Mouse (Mus musculus) neural tube, embryonic 13.5 days (tissue): Measurements from ENCODE around the gene Mlec. TPM values are rescaled to one million over a fixed set of nuclear protein-coding genes. Genes with fewer than 3 reads are reported as not detected.
"Not testable (repeated sequence)": the region's sequence is repeated elsewhere in the genome, so short reads cannot be mapped to it uniquely, and the experiment has no call there.

Source experiments
- ATAC-seq: fragments of 200-750 bp; cut with Nextera tagmentation; 2 replicates; pipeline ENCODE4 v1.8.0; 2017; ENCODE audit warnings: low read depth, mild to moderate bottlenecking, moderate TSS enrichment, moderate library complexity
- H3K27ac ChIP-seq: fragments of 300-500 bp; sonication (generic); replicated peaks from 2 replicates; pipeline ENCODE4 v1.5.1; 2015; ENCODE audit warnings: moderate library complexity, mild to moderate bottlenecking, inconsistent platforms
- H3K27me3 ChIP-seq: fragments of 300-500 bp; sonication (generic); 2 replicates; pipeline ENCODE4 v1.6.1; 2015; ENCODE audit warnings: mild to moderate bottlenecking, inconsistent platforms
- H3K36me3 ChIP-seq: fragments of 300-500 bp; sonication (generic); 2 replicates; pipeline ENCODE4 v1.6.1; 2015; ENCODE audit warnings: mild to moderate bottlenecking, inconsistent platforms
- H3K4me1 ChIP-seq: fragments of 300-500 bp; sonication (generic); replicated peaks from 2 replicates; pipeline ENCODE4 v1.6.1; 2015; ENCODE audit warnings: inconsistent platforms
- H3K4me2 ChIP-seq: fragments of 300-500 bp; sonication (generic); 2 replicates; pipeline ENCODE4 v1.6.1; 2015; ENCODE audit warnings: inconsistent platforms, mild to moderate bottlenecking, moderate library complexity
- H3K4me3 ChIP-seq: fragments of 300-500 bp; sonication (generic); 2 replicates; pipeline ENCODE4 v1.5.1; 2015; ENCODE audit warnings: mild to moderate bottlenecking, inconsistent platforms
- H3K9ac ChIP-seq: fragments of 300-500 bp; sonication (generic); 2 replicates; pipeline ENCODE4 v1.6.1; 2015; ENCODE audit warnings: moderate library complexity, mild to moderate bottlenecking, inconsistent platforms
- H3K9me3 ChIP-seq: fragments of 300-500 bp; sonication (generic); 2 replicates; pipeline ENCODE4 v1.6.1; 2016; ENCODE audit warnings: inconsistent platforms
- WGBS: fragments of 180-500 bp; shearing (Covaris S2); methylation state at CpG from one replicate; pipeline ENCODE4 v1.1.7; 2015; 5-methylcytosine and 5-hydroxymethylcytosine counted together
- polyA plus RNA-seq: library from polyadenylated mRNA; unstranded; fragments of >200 nt; fragmentation: Nextera tagmentation; extraction: Ambion mirVana; gene quantifications from 2 replicates; pipeline ENCODE4 v1.2.1, GENCODE M21; 2015

Gene Mlec
- polyA plus RNA-seq, 1 experiment from 2014 or later: 33.5 TPM

DNA sequence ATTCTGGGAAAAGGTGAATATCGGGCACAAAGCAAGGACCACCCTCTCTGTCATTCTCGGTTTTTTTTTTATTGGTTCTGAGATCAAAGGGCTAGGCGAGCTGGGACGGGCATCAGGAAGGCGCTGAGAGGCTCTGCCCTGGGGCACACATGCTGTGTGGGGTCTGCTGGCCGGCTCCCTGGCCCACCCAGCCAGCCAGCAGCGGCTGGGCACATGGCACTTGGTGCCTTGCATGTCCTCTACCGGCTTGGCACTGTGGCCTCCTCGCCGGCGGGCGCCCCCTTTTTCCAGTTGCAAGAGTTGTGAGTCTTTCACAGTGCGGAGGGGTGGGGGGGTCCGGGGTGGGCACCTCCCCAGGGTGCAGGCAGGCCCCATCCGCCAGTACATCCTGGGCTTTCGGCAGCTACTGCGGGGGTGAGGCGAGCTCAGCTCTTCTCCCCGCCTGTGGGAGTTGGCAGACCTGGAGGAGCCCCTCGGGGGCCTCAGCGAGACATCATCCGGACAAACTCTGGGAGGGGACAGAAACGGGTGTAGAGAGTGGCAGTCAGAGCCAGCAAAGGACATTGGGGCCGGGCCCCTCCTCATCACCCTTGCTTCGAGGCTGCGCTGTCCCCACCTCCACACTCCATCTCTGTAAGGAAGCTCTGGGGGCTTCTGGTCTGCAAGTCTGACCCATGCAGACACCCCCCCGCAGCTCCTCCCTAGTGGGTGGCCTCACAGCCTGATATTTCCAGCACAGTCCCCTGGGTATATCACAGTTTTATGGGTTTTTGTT is 10.8 kb upstream of the Mlec start:
- no peak overlapping the region for H3K4me2 ChIP-seq
- H3K36me3 ChIP-seq: peaks cover 27% of the 10 kb centered on the region
- peaks cover 5% of the 10 kb centered on the region for H3K4me1 ChIP-seq
- H3K9me3 ChIP-seq: no peaks in the 10 kb centered on the region
- 34% methylated on average over 27 of the region's 27 CpGs for WGBS
- no peak for ATAC-seq
- H3K27ac ChIP-seq: no peak overlapping the region
- no peak overlapping the region for H3K9ac ChIP-seq
- no peak overlapping the region for H3K4me3 ChIP-seq
- H3K27me3 ChIP-seq: no peaks in the 10 kb centered on the region

DNA sequence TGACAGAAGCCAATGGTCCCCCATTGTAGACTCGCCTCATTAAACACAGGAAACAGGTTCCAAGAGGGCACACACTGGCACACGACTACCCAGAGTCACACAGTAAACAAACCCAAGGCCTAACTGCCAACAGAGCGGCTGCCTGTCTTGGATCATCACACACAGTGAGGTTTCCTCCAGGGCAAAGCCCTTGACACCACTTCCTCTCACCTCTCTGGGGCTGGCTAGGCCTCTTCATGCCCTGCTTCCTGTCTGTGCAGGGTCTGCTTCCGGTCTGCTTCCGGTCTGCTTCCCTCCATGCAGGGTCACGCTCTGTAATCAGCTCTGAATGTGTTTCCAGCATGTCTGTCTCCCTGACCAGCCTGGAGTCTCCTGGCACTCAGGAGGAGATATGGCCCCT is 9.4 kb upstream of the Mlec start:
- H3K9me3 ChIP-seq: no peaks in the 10 kb centered on the region
- no peak overlapping the region for H3K9ac ChIP-seq
- peaks cover 21% of the 10 kb centered on the region for H3K36me3 ChIP-seq
- peaks cover 5% of the 10 kb centered on the region for H3K4me1 ChIP-seq
- H3K27me3 ChIP-seq: no peaks in the 10 kb centered on the region
- H3K4me2 ChIP-seq: no peak overlapping the region
- no peak overlapping the region for H3K27ac ChIP-seq
- no peak overlapping the region for H3K4me3 ChIP-seq
- ATAC-seq: no peak
- WGBS: 71% methylated on average over 6 of the region's 6 CpGs

DNA sequence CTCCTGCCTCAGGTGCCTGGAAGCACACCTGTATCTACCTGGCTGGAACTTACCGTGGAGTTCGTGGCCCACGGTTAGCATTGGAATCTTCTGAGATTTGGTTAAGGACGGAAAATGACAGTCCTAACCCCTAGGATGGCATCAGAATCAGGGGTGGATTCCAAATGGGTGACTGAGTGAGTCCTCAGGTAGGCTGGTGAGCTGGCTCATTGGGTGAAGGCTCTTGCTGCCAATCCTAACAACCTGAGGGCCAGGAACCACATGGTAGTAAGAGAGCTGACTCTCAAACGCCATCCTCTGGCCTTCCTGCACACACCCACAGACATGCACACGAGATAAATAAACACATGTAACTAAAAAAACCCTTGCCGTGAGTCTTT is 8.8 kb upstream of the Mlec start:
- no peak overlapping the region for H3K4me2 ChIP-seq
- no peak for ATAC-seq
- H3K36me3 ChIP-seq: peaks cover 15% of the 10 kb centered on the region
- H3K4me1 ChIP-seq: peaks cover 5% of the 10 kb centered on the region
- no peak overlapping the region for H3K9ac ChIP-seq
- WGBS: 83% methylated on average over 7 of the region's 7 CpGs
- H3K4me3 ChIP-seq: no peak overlapping the region
- no peak overlapping the region for H3K27ac ChIP-seq
- no peaks in the 10 kb centered on the region for H3K9me3 ChIP-seq
- H3K27me3 ChIP-seq: no peaks in the 10 kb centered on the region

DNA sequence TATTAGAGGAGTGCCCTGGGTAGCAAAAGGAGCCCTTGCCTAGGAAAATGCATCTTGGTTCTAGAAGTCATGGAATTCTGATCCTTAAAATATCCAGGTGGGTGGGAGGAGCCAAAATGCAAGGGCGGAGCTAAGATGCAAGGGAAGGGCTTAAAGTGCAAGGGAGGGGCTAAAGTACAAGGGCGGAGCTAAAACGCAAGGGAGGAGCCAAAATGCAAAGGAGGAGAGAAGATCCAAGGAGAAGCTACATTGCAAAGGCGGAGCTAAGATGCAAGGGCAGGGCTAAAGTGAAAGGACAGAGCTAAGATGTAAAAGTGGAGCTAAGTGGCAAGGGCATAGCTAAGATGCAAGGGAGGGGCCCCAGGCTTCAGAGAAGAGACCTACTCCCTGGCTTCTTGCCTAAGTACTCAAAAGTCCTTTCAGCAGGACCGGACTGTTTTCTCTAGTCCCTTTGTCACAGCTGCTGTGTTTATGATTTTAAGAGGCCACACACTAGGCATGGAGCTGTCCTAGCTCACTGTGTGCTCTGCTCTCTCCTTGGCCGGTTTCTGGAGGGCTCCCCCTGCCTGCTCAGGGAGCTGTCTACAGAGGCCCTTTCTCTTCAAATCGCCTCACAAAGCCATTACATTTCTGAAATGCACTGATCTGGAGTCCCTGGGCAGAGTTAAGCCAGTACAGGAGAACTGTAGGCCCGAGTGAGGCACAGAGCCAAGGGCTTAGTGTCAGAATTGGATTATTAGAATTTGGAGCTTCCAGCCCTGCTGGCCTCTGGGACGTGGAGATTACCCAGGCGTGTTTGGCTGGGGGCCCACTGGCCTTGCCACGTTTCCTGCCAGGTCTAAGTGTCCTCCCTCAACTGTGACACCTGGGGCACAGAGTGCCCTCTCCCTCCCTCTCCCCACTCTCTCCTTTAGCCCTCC is 8.2 kb upstream of the Mlec start:
- Histone ChIP-seq H3K4me2 (no peak overlapping the region), H3K36me3 (peaks cover 13% of the 10 kb centered on the region; the same call in 1 of the 2 replicates), H3K4me1 (peaks cover 9% of the 10 kb centered on the region), H3K9ac (no peak overlapping the region), H3K4me3 (no peak overlapping the region), H3K27ac (peak overlapping the region; percentile 13; the same call in 1 of the 2 replicates), H3K27me3 (no peaks in the 10 kb centered on the region), H3K9me3 (no peaks in the 10 kb centered on the region)
- no peak for ATAC-seq
- 53% methylated on average over 11 of the region's 11 CpGs for WGBS

DNA sequence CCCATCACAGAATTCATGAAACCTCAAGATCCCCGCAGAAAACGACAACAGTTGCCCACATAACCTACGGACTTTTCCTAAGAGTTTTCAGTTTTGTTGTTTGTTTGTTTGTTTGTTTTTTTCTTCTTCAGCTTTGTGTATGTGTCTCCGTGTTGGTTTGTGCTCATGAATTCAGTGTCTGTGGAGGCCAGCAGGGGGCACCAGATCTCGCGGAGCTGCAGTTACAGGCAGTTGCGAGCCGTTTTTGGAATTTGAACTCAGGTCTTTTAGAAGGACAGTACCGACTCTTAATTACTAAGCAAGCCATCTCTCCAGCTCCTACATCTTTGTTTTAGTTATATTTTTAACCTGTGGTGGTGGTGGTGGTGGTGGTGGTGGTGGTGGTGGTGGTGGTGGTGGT is 7.4 kb upstream of the Mlec start:
- Histone ChIP-seq H3K36me3 (peaks cover 6% of the 10 kb centered on the region; the same call in 1 of the 2 replicates), H3K9me3 (no peaks in the 10 kb centered on the region), H3K27me3 (no peaks in the 10 kb centered on the region), H3K9ac (no peak overlapping the region), H3K27ac (no peak overlapping the region), H3K4me3 (no peak overlapping the region), H3K4me2 (no peak overlapping the region), H3K4me1 (peaks cover 14% of the 10 kb centered on the region)
- no peak for ATAC-seq
- WGBS: 66% methylated on average over 9 of the region's 9 CpGs

DNA sequence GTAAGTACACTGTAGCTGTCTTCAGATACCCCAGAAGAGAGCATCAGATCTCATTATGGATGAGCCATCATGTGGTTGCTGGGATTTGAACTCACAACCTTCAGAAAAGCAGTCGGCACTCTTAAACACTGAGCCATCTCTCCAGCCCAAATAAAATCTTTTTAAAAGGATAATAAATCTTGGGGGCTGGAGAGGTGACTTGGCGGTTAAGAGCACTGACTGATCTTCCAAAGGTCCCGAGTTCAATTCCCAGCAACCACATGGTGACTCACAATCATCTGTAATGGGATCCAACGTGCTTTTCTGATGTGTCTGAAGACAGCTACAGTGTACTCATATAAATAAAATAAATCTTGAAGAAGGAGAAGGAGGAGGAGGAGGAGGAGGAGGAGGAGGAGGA is 6.5 kb upstream of the Mlec start:
- ATAC-seq, H3K9me3 ChIP-seq, H3K4me2 ChIP-seq, H3K27me3 ChIP-seq, H3K27ac ChIP-seq, H3K4me3 ChIP-seq, H3K9ac ChIP-seq, H3K36me3 ChIP-seq: not testable (repeated sequence)
- WGBS: 86% methylated on average over 4 of the region's 4 CpGs
- peaks cover 16% of the 10 kb centered on the region for H3K4me1 ChIP-seq

DNA sequence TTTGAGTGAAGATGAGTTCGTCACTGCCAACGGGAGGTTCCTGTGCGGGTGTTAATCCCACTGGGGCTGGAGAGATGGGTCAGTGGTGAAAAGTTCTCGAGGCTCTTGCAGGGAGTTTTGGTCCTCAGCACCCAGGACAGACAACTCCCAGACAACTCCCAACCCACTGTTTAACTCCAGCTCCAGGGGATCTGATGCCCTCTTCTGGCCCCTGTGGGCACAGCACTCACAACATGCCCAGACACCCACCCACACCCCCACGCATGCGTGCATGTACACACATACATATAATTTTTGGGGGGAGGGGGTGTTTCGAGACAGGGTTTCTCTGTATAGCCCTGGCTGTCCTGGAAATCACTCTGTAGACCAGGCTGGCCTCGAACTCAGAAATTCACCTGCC is 5.6 kb upstream of the Mlec start:
- no peaks in the 10 kb centered on the region for H3K9me3 ChIP-seq
- 40% methylated on average over 8 of the region's 8 CpGs for WGBS
- H3K27me3 ChIP-seq: no peaks in the 10 kb centered on the region
- H3K9ac ChIP-seq: no peak overlapping the region
- H3K4me2 ChIP-seq: no peak overlapping the region
- no peak for ATAC-seq
- H3K27ac ChIP-seq: no peak overlapping the region
- H3K4me3 ChIP-seq: no peak overlapping the region
- H3K4me1 ChIP-seq: peaks cover 16% of the 10 kb centered on the region
- no peaks in the 10 kb centered on the region for H3K36me3 ChIP-seq

DNA sequence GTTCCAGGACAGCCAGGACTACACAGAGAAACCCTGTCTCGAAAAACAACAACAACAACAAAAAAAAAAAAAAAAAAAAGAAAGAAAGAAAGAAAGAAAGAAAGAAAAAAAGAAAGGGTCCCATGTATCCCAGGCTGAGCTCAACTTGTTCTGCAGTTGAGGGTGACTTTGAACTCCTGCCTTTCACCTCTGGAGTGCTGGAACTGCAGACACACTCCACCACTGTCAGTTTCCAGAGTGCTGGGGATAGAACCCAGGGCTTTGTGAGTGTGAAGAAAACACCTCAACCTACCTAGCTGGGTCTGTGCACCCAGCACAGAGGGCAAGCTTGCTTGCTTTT is 3.9 kb upstream of the Mlec start:
- H3K27ac ChIP-seq, H3K9ac ChIP-seq: not testable (repeated sequence)

DNA sequence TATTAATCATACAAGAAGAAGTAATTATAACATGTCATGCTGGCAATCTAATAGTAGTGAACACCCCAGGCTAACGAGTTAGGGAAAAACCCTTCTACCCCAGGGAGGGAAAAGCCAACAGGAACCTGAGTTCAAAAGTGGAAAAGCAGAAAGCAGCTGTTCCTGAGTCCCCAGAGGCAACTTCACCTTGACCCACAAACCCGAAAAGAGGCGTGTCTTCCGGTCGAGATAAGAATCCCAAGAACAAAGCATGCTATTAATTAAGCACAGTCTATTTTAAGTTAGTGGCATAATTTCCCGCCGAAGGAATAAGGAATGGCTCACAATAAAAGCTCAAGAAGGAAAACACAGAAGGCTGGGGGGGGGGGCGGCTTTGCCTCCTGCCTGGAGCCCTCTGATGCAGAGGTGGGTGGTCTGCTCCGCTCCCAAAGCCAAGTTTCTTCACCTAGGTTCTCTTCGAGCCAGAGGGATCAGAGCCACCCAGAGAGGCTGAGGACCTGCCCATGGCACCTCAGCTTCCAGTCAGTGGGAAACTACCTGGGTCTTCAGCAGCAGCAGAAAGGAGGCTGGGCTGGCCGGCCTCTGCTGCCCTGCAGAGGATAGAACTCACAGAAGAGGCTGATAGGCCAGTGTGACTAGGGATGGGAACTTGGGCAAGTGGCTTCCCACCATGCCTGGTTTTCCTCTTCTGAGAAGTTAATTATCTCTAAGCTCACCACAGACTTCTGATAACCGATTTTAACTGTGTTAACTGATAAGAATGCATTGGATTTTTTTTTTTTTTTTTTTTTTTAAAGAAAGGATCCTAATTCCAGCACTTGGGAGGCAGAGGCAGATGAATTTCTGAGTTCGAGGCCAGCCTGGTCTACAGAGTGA is 3.3 kb upstream of the Mlec start:
- Histone ChIP-seq H3K4me2 (no peak overlapping the region), H3K9me3 (no peaks in the 10 kb centered on the region), H3K4me1 (peaks cover 28% of the 10 kb centered on the region), H3K4me3 (no peak overlapping the region), H3K27me3 (no peaks in the 10 kb centered on the region), H3K9ac (no peak overlapping the region), H3K27ac (0 out of 2 replicates have a peak overlapping the region, but pooled peaks have one; percentile 14), H3K36me3 (no peaks in the 10 kb centered on the region)
- 56% methylated on average over 13 of the region's 13 CpGs for WGBS
- ATAC-seq: no peak

More for the DNA sequence above, 3.9 kb upstream of the Mlec start:
- not testable (repeated sequence) for ATAC-seq, H3K36me3 ChIP-seq, H3K4me3 ChIP-seq, H3K4me2 ChIP-seq, H3K9me3 ChIP-seq, H3K27me3 ChIP-seq
- H3K4me1 ChIP-seq: peaks cover 21% of the 10 kb centered on the region
- 89% methylated on average over 1 of the region's 1 CpGs for WGBS

DNA sequence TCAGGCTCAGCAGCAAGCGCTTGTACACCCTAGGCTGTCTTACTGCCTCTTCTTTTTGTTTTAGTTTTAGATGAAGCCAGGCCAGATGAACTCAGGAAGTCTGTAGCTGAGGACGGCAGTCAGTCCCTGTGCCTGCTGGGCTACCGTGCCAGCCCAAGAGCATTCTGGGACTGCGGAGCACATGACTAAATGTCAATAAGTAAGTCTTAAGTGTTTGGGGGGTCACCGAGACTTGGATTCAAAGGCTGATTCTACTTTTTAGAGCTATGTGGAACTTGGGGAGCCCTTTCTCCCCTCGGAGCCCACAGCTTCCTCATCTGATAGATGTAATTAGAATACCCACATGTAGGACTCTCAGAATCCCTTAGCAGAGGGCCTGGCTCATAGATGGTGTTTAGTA is 2.7 kb upstream of the Mlec start:
- Histone ChIP-seq H3K4me2 (no peak overlapping the region), H3K9me3 (no peaks in the 10 kb centered on the region), H3K4me1 (peaks cover 34% of the 10 kb centered on the region), H3K4me3 (no peak overlapping the region), H3K36me3 (no peaks in the 10 kb centered on the region), H3K9ac (no peak overlapping the region), H3K27ac (no peak overlapping the region), H3K27me3 (no peaks in the 10 kb centered on the region)
- ATAC-seq: no peak
- WGBS: 75% methylated on average over 6 of the region's 6 CpGs

DNA sequence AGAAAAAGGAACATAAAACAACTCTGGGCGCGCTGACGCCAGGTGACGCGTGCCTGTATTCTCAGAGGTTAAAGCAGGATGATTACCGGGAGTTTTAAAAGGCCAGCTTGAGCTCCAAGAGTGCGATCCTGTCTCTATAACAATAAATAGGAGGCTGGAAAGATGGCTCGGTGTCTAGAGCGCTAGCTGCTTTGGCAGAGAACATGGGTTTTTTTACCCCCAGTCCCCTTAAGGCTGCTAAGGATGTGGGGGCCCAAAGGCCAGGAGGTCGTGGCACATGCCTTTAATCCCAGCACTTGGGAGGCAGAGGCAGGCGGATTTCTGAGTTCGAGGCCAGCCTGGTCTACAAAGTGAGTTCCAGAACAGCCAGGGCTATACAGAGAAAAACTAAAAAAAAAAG is 1.2 kb upstream of the Mlec start:
- Histone ChIP-seq H3K27ac (peak overlapping the region; percentile 99), H3K36me3 (no peaks in the 10 kb centered on the region), H3K9ac (peak overlapping the region; percentile 83), H3K4me2 (peak overlapping the region; percentile 96), H3K4me3 (peak overlapping the region; percentile 96), H3K27me3 (no peaks in the 10 kb centered on the region), H3K9me3 (no peaks in the 10 kb centered on the region), H3K4me1 (peaks cover 49% of the 10 kb centered on the region)
- 33% methylated on average over 12 of the region's 12 CpGs for WGBS
- ATAC-seq: no peak
